Mouse (Mus musculus) heart, adult 11 months (tissue): Measurements from ENCODE around the gene Rfng.

Experiments used
- DNase-seq: peaks from one replicate; pipeline ENCODE4 v3.0.0; 2022

Gene Rfng

GRCm38 (mm10) chr11:120808010-120808409 is 24.0 kb upstream of the Rfng start:
- no peak for DNase-seq

- DNase-seq, result no peak
Observed at GRCm38 (mm10) chr11:120805375-120806298, 21.6 kb upstream of the Rfng start.

- DNase-seq, result no peak
Observed at GRCm38 (mm10) chr11:120804769-120805168, 20.8 kb upstream of the Rfng start.

GRCm38 (mm10) chr11:120804274-120804673 is 20.3 kb upstream of the Rfng start:
- DNase-seq, result no peak

GRCm38 (mm10) chr11:120800061-120800904 is 16.3 kb upstream of the Rfng start:
- DNase-seq, result peak; percentile 99

GRCm38 (mm10) chr11:120799316-120799890 is 15.4 kb upstream of the Rfng start:
- DNase-seq, result no peak

GRCm38 (mm10) chr11:120798244-120798643 is 14.2 kb upstream of the Rfng start:
- DNase-seq, result no peak

GRCm38 (mm10) chr11:120796614-120796946 is 12.6 kb upstream of the Rfng start:
- no peak for DNase-seq

- peak; percentile 99 for DNase-seq
Observed at GRCm38 (mm10) chr11:120795756-120796613, 12.0 kb upstream of the Rfng start, which contains the start of gene Dus1l. TSS of gene Dus1l (minus strand) at chr11:120796403.

GRCm38 (mm10) chr11:120792652-120793051 is 8.6 kb upstream of the Rfng start:
- no peak for DNase-seq

GRCm38 (mm10) chr11:120789810-120790209 is 5.8 kb upstream of the Rfng start:
- DNase-seq, result no peak

- no peak for DNase-seq
Observed at GRCm38 (mm10) chr11:120789355-120789754, 5.3 kb upstream of the Rfng start.

- DNase-seq, result peak; percentile 86
Observed at GRCm38 (mm10) chr11:120788460-120788859, 4.5 kb upstream of the Rfng start.

GRCm38 (mm10) chr11:120785145-120785544 is 1.1 kb upstream of the Rfng start:
- DNase-seq, result peak; percentile 91

GRCm38 (mm10) chr11:120783426-120784063 is 462 bp downstream of the Rfng start:
- DNase-seq, result peak; percentile 94

GRCm38 (mm10) chr11:120781361-120781760 is 2.6 kb downstream of the Rfng start:
- DNase-seq, result peak; percentile 87

- peak; percentile 59 for DNase-seq
Observed at GRCm38 (mm10) chr11:120779876-120780275, 4.1 kb downstream of the Rfng start.

- peak; percentile 80 for DNase-seq
Observed at GRCm38 (mm10) chr11:120777123-120777522, 6.9 kb downstream of the Rfng start.

- peak; percentile 97 for DNase-seq
Observed at GRCm38 (mm10) chr11:120775774-120776469, 8.1 kb downstream of the Rfng start.

- DNase-seq, result peak; percentile 69
Observed at GRCm38 (mm10) chr11:120773463-120774190, 10.4 kb downstream of the Rfng start.
